Mouse (Mus musculus): ENCODE data around the gene Rnf135. TPM values are rescaled to one million over a fixed set of nuclear protein-coding genes. Genes with fewer than 3 reads are reported as not detected.

Gene Rnf135
- polyA plus RNA-seq, 1 experiment, result 4.7 TPM

DNA sequence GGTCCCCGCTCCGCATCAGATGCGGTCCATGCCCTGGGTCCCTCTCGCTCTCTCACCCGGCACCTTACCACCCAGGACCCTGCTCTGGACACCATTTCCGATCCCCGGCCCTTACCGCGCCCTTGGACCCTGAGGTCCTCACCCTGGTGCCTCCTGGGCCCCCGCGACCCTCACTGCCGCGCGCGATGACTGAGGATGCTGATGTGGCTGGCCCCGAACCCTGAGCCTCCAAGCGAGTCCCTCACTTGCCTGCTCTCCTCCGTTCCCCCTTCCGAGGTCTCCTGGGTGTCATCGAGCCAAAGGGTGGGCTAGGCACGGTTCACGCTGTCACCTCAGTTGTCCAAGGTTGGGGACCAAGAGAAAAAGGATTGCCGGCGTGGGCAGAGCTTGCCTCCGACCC lies 29.1 kb upstream of the Rnf135 start:
- TF ChIP-seq GATA1 (IDR thresholded peaks at IDR 0.05; ENCODE audit: low read length), result no peak

DNA sequence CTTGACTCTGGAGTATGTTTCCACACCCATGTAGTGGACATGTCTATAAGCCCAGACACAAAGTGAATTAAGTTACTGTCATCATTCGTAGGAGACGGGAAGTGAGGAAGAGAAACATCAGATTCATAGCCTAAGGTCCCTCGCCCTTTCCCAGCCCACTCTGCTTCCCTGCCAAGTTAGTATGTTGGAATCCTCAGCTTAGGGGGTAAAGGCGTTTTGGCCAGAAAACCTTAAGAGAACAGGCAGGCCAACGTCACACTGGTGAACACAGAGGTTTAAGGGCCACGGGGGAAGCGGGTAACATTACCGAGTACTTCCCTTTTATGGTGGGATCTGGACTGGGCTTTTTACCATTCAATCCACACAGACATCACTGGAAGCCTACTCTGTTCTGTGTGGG lies 28.1 kb upstream of the Rnf135 start:
- no peak for TF ChIP-seq GATA1 (IDR thresholded peaks at IDR 0.05; ENCODE audit: low read length)

DNA sequence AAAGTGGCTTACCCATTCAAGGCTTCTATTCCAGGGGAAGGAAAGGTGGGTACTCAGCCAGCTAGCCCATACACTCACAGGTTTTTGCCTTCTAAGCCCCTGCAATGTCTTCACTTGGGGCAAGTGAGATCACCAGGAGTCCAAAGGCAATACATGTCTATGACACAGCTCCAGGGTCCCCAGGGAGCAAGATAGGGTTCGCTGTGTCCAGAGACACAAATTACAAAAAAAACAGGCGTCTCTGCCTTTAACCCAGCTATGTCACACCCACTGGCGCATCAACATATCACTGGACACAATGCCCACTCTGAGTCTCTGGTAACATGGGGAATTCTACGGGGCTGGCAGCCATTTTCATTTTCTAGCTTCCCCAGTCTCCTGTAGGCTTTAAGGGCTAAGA lies 27.7 kb upstream of the Rnf135 start:
- no peak for TF ChIP-seq GATA1 (IDR thresholded peaks at IDR 0.05; ENCODE audit: low read length)

DNA sequence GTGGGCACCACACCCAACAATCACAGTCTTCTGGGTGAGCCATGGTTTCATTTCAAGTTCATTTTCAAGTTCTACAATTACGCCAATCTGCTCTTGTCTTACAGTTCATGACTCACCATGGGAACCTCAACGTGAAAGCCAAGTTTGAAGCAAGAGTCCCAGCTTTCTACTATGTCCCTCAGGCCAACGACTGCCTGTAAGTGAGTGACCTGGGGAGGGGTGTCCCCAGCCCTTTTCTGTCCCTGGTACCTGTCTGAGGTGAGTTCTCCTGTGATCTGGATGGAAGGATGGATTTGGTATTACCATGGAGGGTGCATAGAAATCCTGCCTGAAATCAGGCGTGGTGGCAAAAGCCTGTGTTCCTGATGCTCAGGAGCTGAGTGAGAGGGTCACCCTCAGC lies 26.8 kb upstream of the Rnf135 start:
- no peak for TF ChIP-seq GATA1 (IDR thresholded peaks at IDR 0.05; ENCODE audit: low read length)

DNA sequence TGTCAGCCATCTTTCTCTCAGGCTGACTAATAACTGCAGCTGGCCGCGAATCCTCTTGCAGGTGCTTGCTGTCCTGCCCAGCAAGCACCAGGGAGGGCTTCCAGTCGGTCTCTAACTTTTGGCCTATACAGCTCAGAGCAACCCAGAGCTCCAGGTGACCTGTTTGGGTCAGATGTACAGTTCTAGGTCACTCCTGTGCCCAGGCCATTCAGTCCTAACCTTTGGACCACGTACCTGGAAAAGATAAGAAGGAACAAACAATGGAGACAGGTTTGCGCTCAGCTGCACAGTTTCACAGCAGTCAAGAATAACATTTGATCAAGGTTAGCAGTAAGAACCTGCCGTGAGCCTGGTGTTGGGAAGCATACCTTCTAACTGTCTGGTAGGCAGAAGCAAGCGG lies 24.6 kb upstream of the Rnf135 start:
- TF ChIP-seq GATA1 (IDR thresholded peaks at IDR 0.05; ENCODE audit: low read length), result no peak

DNA sequence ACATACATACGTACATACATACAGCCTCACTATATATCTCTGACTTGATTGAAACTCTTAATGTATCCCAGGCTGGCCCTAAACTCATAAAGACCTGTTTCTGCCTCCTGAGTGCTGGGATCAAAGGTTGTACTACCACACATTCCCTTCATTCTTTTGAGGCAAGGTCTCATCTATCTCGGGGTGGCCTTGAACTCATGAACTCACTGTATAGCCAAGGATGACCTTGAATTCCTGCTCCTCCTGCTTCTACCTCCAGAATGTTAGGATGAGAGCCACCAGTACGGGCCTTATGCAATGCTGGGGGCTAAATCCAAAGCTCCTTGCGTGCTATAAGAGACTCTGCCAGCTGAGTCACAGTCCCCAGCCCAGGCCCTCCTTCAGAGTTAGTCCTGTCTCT lies 22.6 kb upstream of the Rnf135 start:
- TF ChIP-seq GATA1 (IDR thresholded peaks at IDR 0.05; ENCODE audit: low read length), result no peak

DNA sequence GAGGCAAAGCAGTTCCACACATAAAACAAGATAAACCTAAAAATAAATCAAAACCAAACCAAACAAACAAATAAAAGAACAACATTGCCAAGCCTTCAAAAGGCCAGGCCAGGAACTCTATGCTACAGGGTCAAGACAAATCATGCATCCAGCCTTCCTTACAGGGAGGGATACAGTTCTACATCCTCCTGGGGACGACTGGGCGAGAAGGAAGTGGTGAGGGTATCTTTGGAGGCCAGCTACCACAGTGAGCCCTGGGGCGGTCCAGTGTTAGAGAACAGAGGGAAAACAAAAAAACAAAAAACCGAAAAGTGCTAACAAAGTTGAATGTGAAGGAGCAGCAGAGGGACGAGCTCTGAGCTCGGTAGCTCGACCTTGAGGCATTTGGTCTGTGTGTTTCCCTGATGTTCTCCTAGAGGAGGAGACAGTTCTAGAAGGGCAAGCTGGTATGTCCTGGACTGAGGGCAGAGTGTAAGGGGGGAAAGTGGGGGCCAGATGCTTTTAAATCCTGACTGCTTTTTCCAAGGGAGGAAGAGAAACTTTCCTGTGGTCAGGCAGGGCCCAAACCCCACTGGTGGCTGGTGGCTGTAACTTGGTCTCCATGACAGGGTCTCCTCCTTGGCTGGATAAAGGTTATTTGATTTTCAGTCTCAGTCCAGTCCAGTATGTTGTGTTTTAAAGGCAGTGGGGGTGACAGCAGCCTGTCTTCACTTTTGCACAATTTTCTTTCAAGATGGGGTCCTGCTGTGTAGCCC lies 20.1 kb upstream of the Rnf135 start:
- no peak for TF ChIP-seq GATA1 (IDR thresholded peaks at IDR 0.05; ENCODE audit: low read length)

DNA sequence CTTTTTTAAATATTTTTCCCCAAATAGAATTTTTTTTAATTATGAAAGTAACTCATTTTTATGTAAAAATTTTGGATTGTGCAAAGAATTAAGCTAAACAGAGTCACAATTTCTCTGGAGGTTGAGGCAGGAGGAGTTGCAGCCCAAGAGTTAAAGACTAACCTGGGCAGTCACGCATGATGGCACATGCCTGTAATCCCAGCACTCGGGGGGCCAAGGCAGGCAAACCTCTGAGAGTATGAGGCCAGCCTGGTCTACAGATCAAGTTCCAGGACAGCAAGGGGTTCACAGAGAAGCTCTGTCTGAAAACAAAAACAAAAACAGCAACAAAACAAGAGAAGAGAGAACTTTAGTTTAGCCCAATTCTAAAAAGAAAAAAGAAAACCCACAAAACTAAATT lies 19.4 kb upstream of the Rnf135 start:
- no peak for TF ChIP-seq GATA1 (IDR thresholded peaks at IDR 0.05; ENCODE audit: low read length)

DNA sequence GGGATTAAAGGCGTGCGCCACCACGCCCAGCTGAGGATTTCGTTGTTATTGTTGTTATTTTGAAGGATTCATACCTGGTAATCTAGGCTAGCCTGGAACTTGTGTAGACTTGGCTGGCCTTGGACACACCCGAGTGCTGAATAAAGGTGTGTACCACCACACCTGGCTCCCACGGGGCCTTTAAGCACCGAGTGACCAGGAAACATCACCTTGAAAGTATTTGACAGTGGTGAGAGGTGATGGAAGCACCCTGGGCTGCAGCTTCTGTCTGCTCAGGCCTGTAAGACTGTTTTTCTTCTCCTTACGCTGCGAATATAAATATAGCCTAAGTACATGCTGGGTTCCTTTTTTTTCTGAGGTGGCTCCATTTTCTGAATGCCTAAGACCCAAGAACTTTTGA lies 15.5 kb upstream of the Rnf135 start:
- TF ChIP-seq GATA1 (IDR thresholded peaks at IDR 0.05; ENCODE audit: low read length), result no peak

DNA sequence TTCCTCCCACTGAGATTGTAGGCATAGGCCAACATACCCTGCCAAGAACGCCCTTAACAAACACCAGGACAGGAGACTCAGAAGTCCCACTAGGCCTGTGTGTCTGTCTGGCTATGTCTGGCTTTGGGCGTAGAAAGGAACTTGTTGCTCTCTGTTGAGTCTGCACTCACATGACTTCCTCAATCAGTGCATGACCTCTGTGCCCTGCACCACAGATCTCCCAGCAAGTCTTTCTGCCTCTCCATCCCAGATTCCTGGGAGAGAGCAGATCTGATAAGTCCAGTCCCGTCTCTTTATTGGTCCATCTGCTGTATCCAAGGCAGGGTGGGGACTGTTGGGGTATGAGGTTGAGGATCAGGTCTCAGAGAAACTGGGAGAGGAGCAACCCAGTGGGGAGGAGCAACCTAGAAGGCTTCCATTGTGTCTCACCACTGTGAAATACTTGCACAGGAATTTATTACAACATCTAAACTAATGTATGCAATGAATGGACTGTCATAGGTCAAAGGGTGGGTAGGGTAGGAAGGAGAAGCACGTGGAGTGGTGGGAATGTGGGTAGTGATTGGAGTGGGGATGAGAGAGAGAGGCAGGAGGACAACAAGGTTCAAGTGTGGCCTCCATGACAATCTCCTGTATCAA lies 14.9 kb upstream of the Rnf135 start:
- TF ChIP-seq GATA1 (IDR thresholded peaks at IDR 0.05; ENCODE audit: low read length), result no peak

DNA sequence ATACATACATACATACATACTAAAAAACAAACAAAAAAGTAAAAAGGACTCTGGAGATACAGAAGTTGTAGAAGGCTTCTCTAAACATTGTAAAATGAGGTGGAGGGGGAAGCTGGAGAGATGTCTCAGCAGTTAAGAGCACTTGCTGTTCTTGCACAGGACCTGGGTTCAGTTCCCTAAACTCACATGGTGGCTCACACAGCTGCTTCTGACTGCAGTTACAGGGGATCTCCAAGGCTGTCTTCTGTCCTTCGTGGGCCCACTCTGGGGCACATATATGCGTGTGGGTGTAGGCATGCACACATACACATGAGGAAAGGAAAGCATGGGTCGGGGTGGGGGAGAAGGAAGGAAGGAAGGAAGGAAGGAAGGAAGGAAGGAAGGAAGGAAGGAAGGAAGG lies 14.0 kb upstream of the Rnf135 start:
- TF ChIP-seq GATA1 (IDR thresholded peaks at IDR 0.05; ENCODE audit: low read length), result no peak

DNA sequence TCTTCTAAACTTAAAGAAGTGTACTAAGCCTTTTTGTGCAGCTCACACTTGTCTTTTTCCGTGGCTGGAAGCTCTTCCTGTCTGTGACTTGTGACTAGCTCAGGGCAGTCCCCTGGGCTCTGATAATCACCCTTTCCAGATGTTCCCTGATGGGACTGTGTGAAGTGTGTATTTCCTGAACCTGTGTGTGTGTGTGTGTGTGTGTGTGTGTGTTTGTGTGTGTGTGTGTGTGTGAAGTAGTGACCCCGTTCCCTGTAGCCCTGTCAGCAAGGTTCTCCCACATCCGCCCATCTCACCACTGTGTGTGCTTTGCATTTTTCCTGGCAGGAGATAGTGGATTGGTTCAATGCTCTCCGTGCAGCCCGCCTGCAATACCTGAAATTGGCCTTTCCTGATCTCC lies 13.3 kb upstream of the Rnf135 start:
- TF ChIP-seq GATA1 (IDR thresholded peaks at IDR 0.05; ENCODE audit: low read length), result no peak

DNA sequence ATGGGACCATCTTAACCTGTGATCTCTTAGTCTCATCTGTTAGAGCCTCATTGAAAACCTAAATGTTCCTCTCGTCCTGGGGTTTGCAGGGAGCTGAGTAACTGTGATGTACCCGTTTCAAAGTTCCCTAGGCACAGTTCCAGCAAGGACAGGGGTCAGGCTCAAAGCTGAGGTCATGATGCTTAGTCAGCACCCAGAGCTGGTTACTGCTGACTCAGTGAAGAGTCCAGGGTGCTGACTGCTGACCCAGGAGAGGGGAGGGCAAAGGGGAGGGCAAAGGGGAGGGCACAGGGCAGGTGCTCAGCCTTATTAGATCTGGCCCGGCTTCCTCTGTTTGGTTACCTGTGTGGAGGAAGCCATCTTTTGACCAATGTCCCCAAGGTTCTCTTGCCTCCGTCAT lies 11.8 kb upstream of the Rnf135 start:
- TF ChIP-seq GATA1 (IDR thresholded peaks at IDR 0.05; ENCODE audit: low read length), result no peak

DNA sequence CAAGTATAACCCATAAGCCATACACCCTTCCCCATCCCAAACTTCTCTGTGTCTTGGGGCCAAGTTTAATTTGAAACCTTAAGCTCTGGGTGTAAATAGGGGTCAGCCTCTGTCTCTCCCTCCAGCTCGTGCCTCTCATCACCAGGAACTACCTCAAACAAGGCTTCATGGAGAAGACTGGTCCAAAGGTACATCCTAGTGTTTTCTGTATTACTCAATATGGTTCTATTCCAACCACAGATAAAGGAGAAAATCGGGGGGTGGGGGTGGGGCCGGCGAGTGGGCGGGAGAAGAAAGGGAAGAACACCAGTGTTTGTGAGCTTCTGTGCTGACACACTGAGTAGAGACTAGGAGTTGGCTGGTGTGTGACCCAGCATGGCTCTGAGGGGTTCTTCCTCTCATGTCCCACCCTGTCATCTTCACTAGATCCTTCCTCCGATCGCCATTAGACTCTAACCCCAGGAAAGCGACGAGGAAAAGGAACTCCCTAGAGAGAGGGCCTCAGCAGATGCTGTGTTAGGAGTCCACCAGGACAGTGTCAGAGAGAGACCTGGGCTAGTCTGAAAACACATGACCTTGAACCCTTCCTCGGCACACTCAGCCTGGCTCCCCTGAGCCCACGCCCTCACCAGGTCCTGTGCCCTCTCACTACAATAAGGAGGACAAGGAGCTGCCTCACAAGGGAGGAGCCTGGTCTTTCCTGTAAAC lies 9.5 kb upstream of the Rnf135 start:
- TF ChIP-seq GATA1 (IDR thresholded peaks at IDR 0.05; ENCODE audit: low read length), result no peak

DNA sequence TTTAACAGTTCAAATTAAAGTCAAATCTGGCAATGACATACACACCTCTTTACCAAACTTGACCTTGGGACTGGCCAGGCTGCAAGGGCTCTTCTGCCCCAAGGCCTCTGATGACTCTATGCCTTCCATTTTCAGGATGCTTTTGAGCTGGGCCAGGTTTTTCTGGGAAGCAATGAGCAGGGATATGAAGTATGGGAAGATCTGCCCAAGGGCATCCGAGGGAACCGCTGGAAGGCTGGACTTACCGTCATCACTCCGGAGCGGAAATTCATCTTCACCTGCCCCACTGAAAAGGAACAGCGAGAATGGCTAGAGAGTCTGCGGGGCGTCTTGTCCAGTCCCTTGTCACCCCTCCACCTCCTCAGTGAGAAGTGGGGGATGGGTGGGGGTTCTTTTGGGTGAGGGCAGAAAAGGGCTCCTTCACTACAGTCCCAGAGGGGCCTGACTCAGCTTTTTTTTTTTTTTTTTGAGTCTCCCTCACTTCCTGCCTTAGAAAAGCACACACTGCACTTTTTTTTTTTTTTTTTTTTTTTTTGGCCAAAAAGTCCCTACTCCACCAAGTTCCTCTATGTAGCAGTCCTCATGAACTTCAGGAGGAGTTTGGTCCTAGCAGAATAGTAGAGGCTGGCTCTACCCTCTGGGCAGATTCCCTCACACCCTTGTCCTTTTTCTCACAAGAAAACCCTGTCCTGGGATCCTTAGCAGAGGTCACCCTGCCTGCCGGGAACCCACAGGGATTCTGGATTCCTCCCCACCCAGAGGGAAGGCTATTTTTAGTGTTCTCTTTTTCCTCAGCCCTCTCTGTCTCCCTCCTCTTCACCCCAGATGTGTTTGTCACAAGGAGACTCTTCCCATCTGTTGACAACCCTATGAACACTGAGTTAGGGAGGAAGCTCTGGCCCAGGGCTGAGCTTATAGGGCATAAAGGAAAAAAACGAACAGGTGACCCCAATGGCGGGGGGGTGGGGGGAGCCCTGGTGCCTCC lies 6.4 kb upstream of the Rnf135 start:
- no peak for TF ChIP-seq GATA1 (IDR thresholded peaks at IDR 0.05; ENCODE audit: low read length)

DNA sequence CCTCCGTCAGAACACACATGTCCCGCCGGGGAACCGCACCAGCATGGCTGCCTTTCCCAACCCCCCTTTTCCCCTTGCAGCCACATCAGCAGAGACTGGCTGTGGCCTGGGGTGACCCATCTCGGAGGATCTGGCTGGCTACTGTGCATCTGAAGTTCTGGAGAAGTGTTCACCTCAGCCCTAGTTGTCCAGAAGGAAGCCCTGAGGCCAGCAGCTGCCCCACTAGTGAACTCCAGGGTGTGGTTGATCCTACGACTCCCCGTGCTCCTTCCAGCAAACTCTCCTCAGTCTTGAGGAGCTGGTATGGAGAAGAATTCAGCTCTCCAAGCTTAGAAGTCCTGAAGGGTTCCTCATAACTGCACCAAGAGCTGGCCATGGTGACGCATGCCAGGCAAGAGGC lies 5.3 kb upstream of the Rnf135 start:
- no peak for TF ChIP-seq GATA1 (IDR thresholded peaks at IDR 0.05; ENCODE audit: low read length)

Measured in G1E-ER4 (cell line).